Mouse (Mus musculus): ENCODE results near the gene Bdp1. TPM values are rescaled to one million over a fixed set of nuclear protein-coding genes. Genes with fewer than 3 reads are reported as not detected.

Gene Bdp1
- polyA plus RNA-seq, 1 experiment from 2014 or later, result 17.9 TPM

DNA sequence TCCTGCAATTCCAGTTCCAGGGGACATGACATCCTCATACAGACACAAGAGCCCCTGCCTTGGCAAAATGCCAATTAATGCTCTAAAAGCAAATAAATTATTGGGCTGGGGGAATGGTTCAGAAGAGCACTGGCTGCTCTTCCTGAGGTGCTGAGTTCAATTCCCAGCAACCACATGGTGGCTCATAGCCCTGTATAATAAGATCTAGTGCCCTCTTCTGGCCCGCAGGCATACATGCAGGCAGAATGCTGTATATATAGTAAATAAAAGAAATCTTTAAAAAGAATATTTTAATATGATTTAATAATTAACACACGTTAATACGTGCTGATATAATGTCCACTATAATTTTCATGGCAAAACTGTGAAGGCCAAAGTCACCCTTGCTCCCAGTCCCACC, 105.8 kb downstream of the Bdp1 start:
- Histone ChIP-seq H3K9me3 (no peaks in the 10 kb centered on the region), H3K27ac (replicated peaks) (no peak overlapping the region), H3K36me3 (no peaks in the 10 kb centered on the region; the same call in 1 of the 2 replicates), H3K4me3 (no peak overlapping the region), H3K4me1 (peaks cover 9% of the 10 kb centered on the region), H3K27me3 (replicated peaks) (no peaks in the 10 kb centered on the region), H3K9ac (no peak overlapping the region), H3K4me2 (no peak overlapping the region)
- no peak for ATAC-seq (ENCODE audit: extremely low read depth, insufficient number of reproducible peaks, low FRiP score, low TSS enrichment)
- WGBS, result 65% methylated on average over 3 of the region's 3 CpGs

DNA sequence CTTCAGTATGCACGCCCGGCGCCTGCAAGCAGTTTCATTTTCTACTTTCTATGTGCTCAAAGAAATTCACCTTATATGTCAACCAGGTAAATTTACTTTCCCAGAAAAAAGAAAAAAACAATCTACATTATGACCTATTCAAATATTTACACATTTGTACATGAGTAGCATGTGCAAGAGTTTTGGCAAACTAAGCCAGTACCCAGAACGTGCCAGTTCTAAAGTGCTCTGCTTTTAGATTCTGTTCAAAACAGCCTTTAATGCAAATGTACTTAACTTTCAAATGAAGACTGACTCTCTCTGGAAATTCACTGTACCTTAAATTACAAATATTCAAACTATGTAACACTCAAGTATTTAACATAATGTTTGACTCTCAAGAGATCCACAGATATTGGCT, 114.3 kb downstream of the Bdp1 start:
- ATAC-seq (ENCODE audit: extremely low read depth, insufficient number of reproducible peaks, low FRiP score, low TSS enrichment), result no peak
- Histone ChIP-seq H3K4me2 (no peak overlapping the region), H3K27me3 (replicated peaks) (no peaks in the 10 kb centered on the region), H3K27ac (replicated peaks) (no peak overlapping the region), H3K9me3 (no peaks in the 10 kb centered on the region), H3K36me3 (peaks cover 46% of the 10 kb centered on the region), H3K4me3 (no peak overlapping the region), H3K4me1 (no peaks in the 10 kb centered on the region), H3K9ac (no peak overlapping the region)
- 81% methylated on average over 4 of the region's 4 CpGs for WGBS

DNA sequence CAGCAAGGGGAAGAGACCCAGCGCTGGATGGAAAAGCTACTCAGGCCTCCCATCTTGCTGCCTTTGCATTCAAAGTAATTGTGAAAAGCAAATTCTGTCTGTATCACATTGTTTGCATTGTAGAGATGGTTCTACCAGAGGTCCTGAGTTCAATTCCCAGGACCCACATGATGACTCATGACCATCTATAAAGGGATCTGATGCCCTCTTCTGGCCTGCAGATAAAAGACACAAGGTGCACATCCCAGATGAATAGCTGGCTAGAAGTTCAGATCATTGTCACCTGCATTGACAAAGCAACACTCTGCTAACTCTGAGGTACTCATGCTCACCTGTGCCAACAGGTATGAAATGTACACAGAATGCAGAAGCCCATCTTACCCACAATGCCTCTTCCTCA, 120.5 kb downstream of the Bdp1 start:
- no peak overlapping the region for H3K9ac ChIP-seq
- ATAC-seq (ENCODE audit: extremely low read depth, insufficient number of reproducible peaks, low FRiP score, low TSS enrichment), result no peak
- 0 out of 2 replicates have a peak, but pooled peaks cover 8% of the 10 kb centered on the region for H3K4me1 ChIP-seq
- whole genome bisulfite sequencing, result 97% methylated on average over 1 of the region's 1 CpGs
- no peaks in the 10 kb centered on the region for H3K9me3 ChIP-seq
- no peak overlapping the region for H3K27ac ChIP-seq (replicated peaks)
- no peak overlapping the region for H3K4me2 ChIP-seq
- no peak overlapping the region for H3K4me3 ChIP-seq
- peaks cover 28% of the 10 kb centered on the region for H3K36me3 ChIP-seq
- H3K27me3 ChIP-seq (replicated peaks), result no peaks in the 10 kb centered on the region

- no peak overlapping the region for H3K4me2 ChIP-seq
Observed at GRCm38 (mm10) chr13:99979406-99979805, 124.5 kb downstream of the Bdp1 start.

DNA sequence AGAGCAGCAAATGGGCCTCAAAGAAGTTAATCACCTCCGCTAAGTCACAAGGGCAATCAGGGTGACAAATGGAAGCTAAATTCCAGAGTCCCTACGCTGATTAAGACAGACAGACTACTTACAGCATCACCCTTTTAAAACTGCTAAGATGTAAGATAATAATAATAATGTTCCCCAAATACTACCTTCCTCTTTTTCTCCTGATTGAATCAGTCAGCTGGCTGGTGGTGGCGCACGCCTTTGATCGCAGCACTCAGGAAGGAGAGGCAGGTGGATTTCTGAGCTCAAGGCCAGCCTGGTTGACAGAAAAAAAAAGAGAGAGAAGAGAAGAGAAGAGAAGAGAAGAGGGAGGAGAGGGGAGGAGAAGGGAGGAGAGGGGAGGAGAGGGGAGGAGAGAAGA, 133.8 kb downstream of the Bdp1 start:
- no peak overlapping the region for H3K4me2 ChIP-seq
- no peak overlapping the region for H3K27ac ChIP-seq (replicated peaks)
- ATAC-seq (ENCODE audit: extremely low read depth, insufficient number of reproducible peaks, low FRiP score, low TSS enrichment), result no peak
- H3K4me1 ChIP-seq, result 0 out of 2 replicates have a peak, but pooled peaks cover 3% of the 10 kb centered on the region
- H3K9me3 ChIP-seq, result no peaks in the 10 kb centered on the region
- H3K4me3 ChIP-seq, result no peak overlapping the region
- WGBS, result 66% methylated on average over 2 of the region's 5 CpGs
- H3K27me3 ChIP-seq (replicated peaks), result no peaks in the 10 kb centered on the region
- peaks cover 35% of the 10 kb centered on the region for H3K36me3 ChIP-seq
- H3K9ac ChIP-seq, result no peak overlapping the region

More at GRCm38 (mm10) chr13:99979406-99979805, 124.5 kb downstream of the Bdp1 start:
- Histone ChIP-seq H3K4me3 (no peak overlapping the region), H3K9me3 (no peaks in the 10 kb centered on the region), H3K9ac (no peak overlapping the region), H3K36me3 (peaks cover 27% of the 10 kb centered on the region), H3K4me1 (0 out of 2 replicates have a peak, but pooled peaks cover 8% of the 10 kb centered on the region), H3K27me3 (replicated peaks) (no peaks in the 10 kb centered on the region), H3K27ac (replicated peaks) (no peak overlapping the region)
- 42% methylated on average over 2 of the region's 2 CpGs for WGBS
- ATAC-seq (ENCODE audit: extremely low read depth, insufficient number of reproducible peaks, low FRiP score, low TSS enrichment), result no peak

Other genes starting within 250 kb of the Bdp1 start
- 0.19 and 0.52 TPM in 2 replicates for gene Cartpt, start 203.0 kb downstream of the Bdp1 start, polyA plus RNA-seq (2015; fragmentation: Nextera tagmentation; extraction: Ambion mirVana)
- 24.7 and 27.8 TPM in 2 replicates for gene Mccc2, start 88.4 kb downstream of the Bdp1 start, polyA plus RNA-seq (2015; fragmentation: Nextera tagmentation; extraction: Ambion mirVana)
- gene Serf1, start 3.9 kb upstream of the Bdp1 start, polyA plus RNA-seq (2015; fragmentation: Nextera tagmentation; extraction: Ambion mirVana), result 116 and 119 TPM in 2 replicates
- gene Smn1, start 20.8 kb upstream of the Bdp1 start, polyA plus RNA-seq (2015; fragmentation: Nextera tagmentation; extraction: Ambion mirVana), result 30.4 and 30.5 TPM in 2 replicates
- 0.13 and 0.19 TPM in 2 replicates for gene Naip2, start 98.0 kb upstream of the Bdp1 start, polyA plus RNA-seq (2015; fragmentation: Nextera tagmentation; extraction: Ambion mirVana)
- 0.10 and 0.19 TPM in 2 replicates for gene Naip5, start 142.3 kb upstream of the Bdp1 start, polyA plus RNA-seq (2015; fragmentation: Nextera tagmentation; extraction: Ambion mirVana)
- 0.05 and 0.08 TPM in 2 replicates for gene Naip6, start 213.6 kb upstream of the Bdp1 start, polyA plus RNA-seq (2015; fragmentation: Nextera tagmentation; extraction: Ambion mirVana)

Measured in heart, embryonic 13.5 days (tissue).